Mouse (Mus musculus) heart, embryonic 13.5 days (tissue): ENCODE results near the gene Atxn1l. TPM values are rescaled to one million over a fixed set of nuclear protein-coding genes. Genes with fewer than 3 reads are reported as not detected.

Experiments used
- ATAC-seq: fragments of 200-750 bp; cut with Nextera tagmentation; 2 replicates; pipeline ENCODE4 v1.8.0; 2017; ENCODE audit warnings: moderate TSS enrichment; ENCODE audit not compliant: insufficient number of reproducible peaks, low FRiP score, low TSS enrichment; ENCODE audit errors: extremely low read depth
- H3K27ac ChIP-seq: fragments of 300-500 bp; sonication (generic); replicated peaks from 2 replicates; pipeline ENCODE4 v1.5.1; 2015; ENCODE audit warnings: moderate library complexity, mild to moderate bottlenecking, inconsistent platforms
- H3K27me3 ChIP-seq: fragments of 300-500 bp; sonication (generic); replicated peaks from 2 replicates; pipeline ENCODE4 v1.6.1; 2015; ENCODE audit warnings: mild to moderate bottlenecking, inconsistent platforms
- H3K36me3 ChIP-seq: fragments of 300-500 bp; sonication (generic); 2 replicates; pipeline ENCODE4 v1.6.1; 2015; ENCODE audit warnings: mild to moderate bottlenecking, inconsistent platforms
- H3K4me1 ChIP-seq: fragments of 300-500 bp; sonication (generic); 2 replicates; pipeline ENCODE4 v1.6.1; 2015; ENCODE audit warnings: inconsistent platforms
- H3K4me2 ChIP-seq: fragments of 300-500 bp; sonication (generic); 2 replicates; pipeline ENCODE4 v1.6.1; 2015; ENCODE audit warnings: inconsistent platforms, mild to moderate bottlenecking, moderate library complexity
- H3K4me3 ChIP-seq: fragments of 300-500 bp; sonication (generic); 2 replicates; pipeline ENCODE4 v1.5.1; 2015; ENCODE audit warnings: moderate library complexity, mild to moderate bottlenecking, inconsistent platforms
- H3K9ac ChIP-seq: fragments of 300-500 bp; sonication (generic); 2 replicates; pipeline ENCODE4 v1.6.1; 2015; ENCODE audit warnings: inconsistent platforms, mild to moderate bottlenecking, moderate library complexity
- H3K9me3 ChIP-seq: fragments of 300-500 bp; sonication (generic); 2 replicates; pipeline ENCODE4 v1.6.1; 2016; ENCODE audit warnings: inconsistent platforms
- WGBS: fragments of 180-500 bp; shearing (Covaris S2); methylation state at CpG from one replicate; pipeline ENCODE4 v1.1.7; 2015; ENCODE audit warnings: mixed read lengths; 5-methylcytosine and 5-hydroxymethylcytosine counted together
- polyA plus RNA-seq: library from polyadenylated mRNA; unstranded; fragments of >200 nt; fragmentation: Nextera tagmentation; extraction: Ambion mirVana; gene quantifications from 2 replicates; pipeline ENCODE4 v1.2.1, GENCODE M21; 2015

Atxn1l gene
- 4.3 and 4.4 TPM in 2 replicates for polyA plus RNA-seq

DNA sequence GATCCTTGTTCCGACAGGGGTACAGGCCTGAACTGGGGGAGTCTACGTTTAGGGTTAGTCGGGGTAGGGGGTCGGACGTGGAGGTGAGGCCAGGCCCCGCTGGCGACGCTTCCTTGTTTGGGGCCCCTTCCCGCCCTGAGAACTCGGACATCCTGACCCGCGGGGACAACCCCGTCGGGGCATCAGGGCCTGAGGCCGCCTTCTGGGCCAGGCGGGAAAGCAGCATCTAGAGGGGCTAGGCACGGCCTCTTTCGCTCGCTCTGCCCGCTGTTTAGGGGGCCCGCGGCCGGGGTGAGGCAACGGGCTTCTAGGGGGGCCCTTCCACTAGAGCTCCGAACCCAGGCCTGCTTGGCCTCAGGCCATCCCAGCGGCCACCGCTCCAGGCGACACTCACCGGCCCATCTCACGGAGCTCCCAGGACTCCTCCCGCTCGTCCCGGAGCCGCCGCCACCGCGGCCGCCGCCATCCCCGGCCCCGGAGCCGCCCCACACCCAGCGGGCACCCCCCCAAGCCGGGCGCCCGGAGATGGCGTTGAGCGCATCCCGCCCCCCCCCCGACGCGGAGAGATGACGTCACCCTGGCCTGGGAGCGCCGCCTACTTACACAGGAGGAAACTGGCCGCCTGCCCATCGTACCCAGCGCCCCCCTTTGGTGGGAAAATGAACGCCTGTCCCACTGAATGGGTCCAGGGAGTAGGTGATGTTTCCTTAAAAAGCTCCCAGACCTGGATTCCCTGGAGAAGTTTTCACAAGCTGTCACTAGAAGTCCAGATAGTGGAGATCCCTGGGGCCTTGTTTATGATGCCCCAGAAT is at the start of gene Atxn1l:
Gene Atxn1l, minus strand, starts transcription at position 503 of the 812 bp plus-strand sequence.
- H3K27ac ChIP-seq: peak within 1 kb of the TSS; percentile 85
- peaks cover 18% of the 10 kb centered on the region for H3K4me1 ChIP-seq
- H3K27me3 ChIP-seq: no peaks in the 10 kb centered on the region
- ATAC-seq: peak; percentile 90
- H3K4me2 ChIP-seq: peak within 1 kb of the TSS; percentile 98
- peak within 1 kb of the TSS; percentile 100 for H3K4me3 ChIP-seq
- H3K9me3 ChIP-seq: no peaks in the 10 kb centered on the region
- H3K36me3 ChIP-seq: peaks cover 25% of the 10 kb centered on the region
- under 1% methylated on average over 49 of the region's 59 CpGs for WGBS
- peak within 1 kb of the TSS; percentile 99 for H3K9ac ChIP-seq

DNA sequence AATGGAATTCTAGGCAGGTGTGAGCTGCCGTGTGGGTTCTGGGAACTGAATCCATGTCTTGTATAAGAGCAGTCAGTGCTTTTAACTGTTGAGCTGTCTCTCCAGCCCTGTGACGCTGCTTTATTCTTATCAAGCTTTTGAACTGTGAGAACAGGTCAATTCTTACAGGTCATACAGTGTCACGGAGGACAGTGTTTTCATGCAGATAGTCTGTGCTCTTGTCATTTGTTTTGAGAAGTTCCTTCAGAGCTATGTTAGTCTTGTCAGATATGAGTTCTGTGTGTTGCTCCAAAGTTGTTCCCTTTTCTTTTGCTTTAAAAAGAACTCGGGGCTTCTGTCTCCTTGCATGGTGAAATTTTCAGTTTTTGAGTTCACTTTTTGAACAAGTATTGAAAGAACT is 43.0 kb upstream of the Atxn1l start:
- Histone ChIP-seq H3K4me3 (peak overlapping the region; percentile 95), H3K27me3 (peaks cover 14% of the 10 kb centered on the region), H3K27ac (no peak overlapping the region), H3K9me3 (no peaks in the 10 kb centered on the region), H3K4me1 (peaks cover 32% of the 10 kb centered on the region), H3K4me2 (peak overlapping the region; percentile 89), H3K9ac (peak overlapping the region; percentile 95), H3K36me3 (no peaks in the 10 kb centered on the region)
- WGBS: 30% methylated on average over 4 of the region's 4 CpGs
- no peak for ATAC-seq

DNA sequence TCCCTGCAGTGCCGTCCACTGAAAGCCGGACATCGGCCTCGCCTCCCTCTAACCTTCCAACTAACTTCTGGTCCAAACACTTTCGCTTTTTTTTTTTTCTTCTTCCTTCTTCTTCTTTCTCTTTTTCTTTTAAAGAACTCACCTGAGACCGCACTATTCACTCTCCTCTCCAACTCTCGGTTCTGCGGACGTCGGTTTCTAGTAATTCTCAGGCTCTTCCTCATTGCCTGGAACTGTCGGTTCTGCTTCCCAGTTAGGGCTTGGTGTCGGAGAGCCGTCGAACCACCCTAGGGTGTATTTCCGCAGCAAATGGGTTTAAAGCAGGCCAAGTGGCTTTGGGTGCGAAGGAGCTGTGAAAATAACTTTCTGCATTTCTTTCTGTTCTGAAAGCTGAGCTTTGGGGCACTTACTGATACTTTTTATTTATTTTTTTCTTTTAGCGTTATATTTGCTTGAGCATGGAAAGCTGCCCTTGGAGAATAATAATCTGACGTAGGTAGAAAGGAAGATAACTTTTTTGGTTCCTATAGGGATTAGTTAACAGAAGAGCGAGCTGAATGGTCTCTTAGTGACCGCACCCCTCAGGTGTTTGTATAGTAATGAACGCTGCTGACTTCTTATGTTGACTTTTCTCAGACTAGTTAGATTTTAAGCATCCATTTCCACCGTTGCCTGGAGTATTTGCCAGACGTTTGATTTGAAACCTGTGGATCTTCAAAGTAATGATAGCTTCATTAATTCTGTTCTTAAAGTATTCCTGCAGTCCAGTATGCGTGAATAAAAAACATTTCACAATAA is 42.1 kb upstream of the Atxn1l start:
- Histone ChIP-seq H3K4me2 (peak overlapping the region; percentile 89), H3K27ac (peak overlapping the region; percentile 97), H3K36me3 (no peaks in the 10 kb centered on the region), H3K4me1 (peaks cover 32% of the 10 kb centered on the region), H3K9ac (peak overlapping the region; percentile 95), H3K9me3 (no peaks in the 10 kb centered on the region), H3K27me3 (peaks cover 22% of the 10 kb centered on the region), H3K4me3 (peak overlapping the region; percentile 95)
- 16% methylated on average over 24 of the region's 24 CpGs for WGBS
- no peak for ATAC-seq

- Histone ChIP-seq H3K9ac (peak overlapping the region; percentile 95), H3K9me3 (no peaks in the 10 kb centered on the region), H3K36me3 (no peaks in the 10 kb centered on the region), H3K4me3 (peak overlapping the region; percentile 95), H3K4me2 (peak overlapping the region; percentile 89), H3K27me3 (peaks cover 28% of the 10 kb centered on the region), H3K27ac (peak overlapping the region; percentile 97), H3K4me1 (peaks cover 32% of the 10 kb centered on the region)
- ATAC-seq: peak; percentile 25; the same call in 1 of the 2 replicates
- WGBS: under 1% methylated on average over 32 of the region's 32 CpGs
These were observed 41.5 kb upstream of the Atxn1l start for GRCm38 (mm10) chr8:109778993-109779421.

DNA sequence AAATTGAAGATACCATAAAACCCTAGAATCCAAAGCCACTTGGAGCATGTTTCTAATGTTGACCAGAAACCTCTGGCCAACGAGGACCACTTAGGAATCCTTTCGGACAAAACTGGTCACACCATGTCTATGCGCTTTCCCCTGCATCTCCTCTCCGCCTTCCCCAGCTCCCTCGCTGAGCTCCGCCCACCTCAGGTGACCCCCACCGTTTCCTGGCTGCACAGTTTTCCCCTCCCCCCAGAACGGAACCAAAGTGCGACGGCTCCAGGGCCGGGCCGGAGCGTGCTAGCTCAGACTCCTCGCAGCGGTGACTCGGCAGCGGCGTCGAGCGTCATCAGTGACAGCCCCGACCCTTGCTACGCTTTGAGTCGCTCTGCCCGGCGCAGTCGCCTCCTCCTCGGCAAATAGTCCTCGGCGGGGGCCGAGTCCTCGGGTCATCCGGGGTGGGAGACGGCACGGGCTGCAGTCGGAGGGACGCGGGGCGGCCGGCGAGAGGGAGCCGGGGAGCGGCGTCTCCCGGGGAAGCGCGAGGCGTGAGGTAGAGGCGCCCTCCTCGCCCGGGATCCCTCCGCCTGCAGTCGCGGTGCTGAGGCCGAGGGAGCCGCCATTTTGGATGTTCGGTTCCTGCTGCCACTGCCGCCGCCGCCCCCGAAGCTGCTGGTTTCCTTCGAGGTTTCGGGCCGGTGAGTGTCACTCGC is 40.9 kb upstream of the Atxn1l start, which contains the start of gene Ap1g1:
Gene Ap1g1, plus strand, starts transcription at position 275 of the 698 bp plus-strand sequence.
- Histone ChIP-seq H3K9me3 (no peaks in the 10 kb centered on the region), H3K27me3 (peaks cover 32% of the 10 kb centered on the region), H3K4me2 (peak within 1 kb of the TSS; percentile 89), H3K4me3 (peak within 1 kb of the TSS; percentile 95), H3K4me1 (peaks cover 29% of the 10 kb centered on the region), H3K9ac (peak within 1 kb of the TSS; percentile 95), H3K36me3 (no peaks in the 10 kb centered on the region), H3K27ac (peak within 1 kb of the TSS; percentile 97)
- ATAC-seq: peak; percentile 94
- under 1% methylated on average over 63 of the region's 64 CpGs for WGBS

GRCm38 (mm10) chr8:109777851-109778250 is 40.3 kb upstream of the Atxn1l start:
- Histone ChIP-seq H3K36me3 (no peaks in the 10 kb centered on the region), H3K9ac (peak overlapping the region; percentile 95), H3K27ac (peak overlapping the region; percentile 49; the same call in 1 of the 2 replicates), H3K4me2 (peak overlapping the region; percentile 89), H3K4me1 (peaks cover 27% of the 10 kb centered on the region), H3K27me3 (peaks cover 33% of the 10 kb centered on the region), H3K4me3 (peak overlapping the region; percentile 95), H3K9me3 (no peaks in the 10 kb centered on the region)
- 29% methylated on average over 5 of the region's 5 CpGs for WGBS
- ATAC-seq: no peak

DNA sequence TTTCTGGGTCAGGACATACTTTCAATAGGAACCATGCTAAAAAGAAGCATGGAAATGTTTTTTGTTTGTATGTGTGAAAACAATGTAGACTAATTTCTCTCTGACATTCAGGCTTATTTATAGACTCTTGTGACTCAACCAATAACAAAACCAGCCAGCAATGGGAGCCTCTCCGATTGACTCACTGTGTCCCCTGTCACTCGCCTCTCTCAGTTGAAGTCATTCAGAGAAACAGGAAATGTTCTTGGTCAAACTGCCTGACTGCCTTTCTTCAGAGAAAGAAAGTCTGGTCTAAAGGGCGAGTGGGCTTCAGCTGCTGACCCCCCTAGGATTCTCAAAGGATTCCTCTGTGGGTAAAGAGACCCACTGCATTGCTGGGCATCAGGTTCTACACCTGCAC is 35.6 kb upstream of the Atxn1l start:
- H3K36me3 ChIP-seq: no peaks in the 10 kb centered on the region
- peaks cover 39% of the 10 kb centered on the region for H3K27me3 ChIP-seq
- ATAC-seq: no peak
- H3K9ac ChIP-seq: no peak overlapping the region
- H3K9me3 ChIP-seq: no peaks in the 10 kb centered on the region
- WGBS: 43% methylated on average over 3 of the region's 3 CpGs
- H3K4me2 ChIP-seq: no peak overlapping the region
- no peaks in the 10 kb centered on the region for H3K4me1 ChIP-seq
- H3K27ac ChIP-seq: no peak overlapping the region
- H3K4me3 ChIP-seq: no peak overlapping the region

DNA sequence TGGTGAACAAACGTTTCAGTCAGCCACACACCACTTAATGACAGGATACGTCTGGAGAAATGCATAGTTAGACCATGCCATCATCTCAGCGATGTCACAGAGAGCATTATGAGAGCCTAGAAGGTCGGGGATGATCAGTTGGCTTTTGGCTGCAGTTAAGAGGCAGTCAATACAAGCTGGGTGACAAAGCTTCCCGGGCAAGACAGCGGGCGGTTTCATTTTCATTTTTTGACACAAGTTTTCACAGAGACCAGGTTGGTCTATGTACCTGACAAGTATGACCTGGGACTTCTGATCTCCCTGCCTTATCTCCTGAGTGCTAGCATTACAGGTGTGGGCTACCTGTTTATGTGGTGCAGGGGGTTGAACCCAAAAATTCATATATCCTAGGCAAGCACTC is 28.5 kb upstream of the Atxn1l start:
- Histone ChIP-seq H3K27me3 (no peaks in the 10 kb centered on the region), H3K9me3 (peaks cover 15% of the 10 kb centered on the region), H3K27ac (no peak overlapping the region), H3K4me2 (no peak overlapping the region), H3K4me1 (no peaks in the 10 kb centered on the region), H3K4me3 (no peak overlapping the region), H3K9ac (no peak overlapping the region), H3K36me3 (no peaks in the 10 kb centered on the region)
- WGBS: 59% methylated on average over 7 of the region's 7 CpGs
- no peak for ATAC-seq

DNA sequence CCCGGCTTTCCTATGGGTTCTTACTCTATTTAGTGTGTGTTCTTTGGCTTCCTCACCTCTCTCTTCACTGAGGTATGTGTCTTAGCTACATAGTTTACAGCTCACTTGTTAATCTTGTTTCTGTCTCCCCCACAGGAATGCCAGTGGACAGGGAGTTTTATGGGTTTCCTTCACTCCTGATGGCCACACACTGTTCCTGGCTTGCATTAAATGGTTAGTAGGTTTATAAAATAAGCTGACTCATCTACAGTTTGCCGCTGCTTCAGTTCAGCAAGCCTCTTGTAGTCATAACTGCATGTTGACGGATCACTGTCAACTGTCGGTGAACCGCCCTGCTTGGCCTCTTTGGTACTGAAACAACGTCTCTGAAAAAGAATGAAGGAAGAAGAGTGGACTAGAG is 26.5 kb upstream of the Atxn1l start:
- Histone ChIP-seq H3K27me3 (no peaks in the 10 kb centered on the region), H3K9ac (no peak overlapping the region), H3K9me3 (peaks cover 15% of the 10 kb centered on the region), H3K4me2 (no peak overlapping the region), H3K4me3 (no peak overlapping the region), H3K36me3 (no peaks in the 10 kb centered on the region), H3K4me1 (no peaks in the 10 kb centered on the region), H3K27ac (no peak overlapping the region)
- 81% methylated on average over 6 of the region's 6 CpGs for WGBS
- ATAC-seq: no peak

DNA sequence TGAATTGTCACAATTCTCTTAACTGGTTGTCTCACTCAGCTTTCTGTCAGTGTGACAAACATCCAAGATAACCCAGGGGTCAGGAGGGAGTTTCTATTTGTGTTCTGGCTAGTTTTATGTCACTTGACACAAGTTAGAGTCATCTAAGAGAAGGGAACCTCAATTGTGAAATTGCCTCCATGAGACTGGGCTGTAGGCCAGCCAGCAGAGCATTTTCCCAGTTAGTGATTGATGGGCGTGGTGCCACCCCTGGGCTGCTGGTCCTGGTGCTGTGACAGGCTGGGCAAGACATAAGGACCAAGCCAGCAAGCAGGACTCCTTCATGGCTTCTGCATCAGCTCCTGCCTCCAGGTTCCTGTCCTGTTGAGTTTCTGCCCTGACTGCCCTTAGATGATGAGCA is 22.7 kb upstream of the Atxn1l start:
- WGBS: 32% methylated on average over 1 of the region's 1 CpGs
- H3K36me3 ChIP-seq: no peaks in the 10 kb centered on the region
- no peak overlapping the region for H3K27ac ChIP-seq
- H3K9me3 ChIP-seq: peaks cover 15% of the 10 kb centered on the region
- no peaks in the 10 kb centered on the region for H3K4me1 ChIP-seq
- no peak for ATAC-seq
- no peaks in the 10 kb centered on the region for H3K27me3 ChIP-seq
- no peak overlapping the region for H3K9ac ChIP-seq
- H3K4me2 ChIP-seq: no peak overlapping the region
- H3K4me3 ChIP-seq: no peak overlapping the region

DNA sequence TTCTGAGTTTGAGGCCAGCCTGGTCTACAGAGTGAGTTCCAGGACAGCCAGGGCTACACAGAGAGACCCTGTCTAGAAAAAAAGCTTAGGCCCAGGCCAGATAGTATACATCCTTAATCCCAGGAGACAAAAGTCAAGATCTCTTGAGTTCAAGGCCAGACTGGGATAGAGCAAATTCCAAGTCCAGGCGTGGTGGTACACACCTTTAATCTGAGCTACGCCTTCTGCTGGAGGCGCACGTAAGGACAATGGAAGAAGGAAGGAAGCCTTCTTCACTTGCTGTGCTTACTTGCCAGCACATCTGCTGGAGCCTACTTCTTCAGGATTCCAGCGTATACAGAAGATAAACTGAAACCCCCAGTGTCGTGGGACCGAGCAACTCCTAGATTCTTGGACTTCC is 21.9 kb upstream of the Atxn1l start:
- 86% methylated on average over 7 of the region's 7 CpGs for WGBS
- no peak for ATAC-seq
- Histone ChIP-seq H3K9me3 (peaks cover 15% of the 10 kb centered on the region), H3K27me3 (no peaks in the 10 kb centered on the region), H3K4me1 (no peaks in the 10 kb centered on the region), H3K27ac (no peak overlapping the region), H3K4me2 (no peak overlapping the region), H3K9ac (no peak overlapping the region), H3K4me3 (no peak overlapping the region), H3K36me3 (no peaks in the 10 kb centered on the region)
